Mouse (Mus musculus): ENCODE measurements around the gene Chrm2. TPM values are rescaled to one million over a fixed set of nuclear protein-coding genes. Genes with fewer than 3 reads are reported as not detected.

Gene Chrm2
- 0.63 TPM for polyA plus RNA-seq (2014; fragmentation: Illumina TruSeq; extraction: RNeasy Lipid Tissue Mini Kit (QIAGEN cat#74804))

GRCm38 (mm10) chr6:36387612-36388400 is at the start of gene Chrm2:
Gene Chrm2, plus strand, starts transcription at chr6:36388084.

Data from ovary, adult 10 weeks (tissue).